Comparison of ENCODE assay signal across 11 mouse cellular contexts in the genomic region with DNA sequence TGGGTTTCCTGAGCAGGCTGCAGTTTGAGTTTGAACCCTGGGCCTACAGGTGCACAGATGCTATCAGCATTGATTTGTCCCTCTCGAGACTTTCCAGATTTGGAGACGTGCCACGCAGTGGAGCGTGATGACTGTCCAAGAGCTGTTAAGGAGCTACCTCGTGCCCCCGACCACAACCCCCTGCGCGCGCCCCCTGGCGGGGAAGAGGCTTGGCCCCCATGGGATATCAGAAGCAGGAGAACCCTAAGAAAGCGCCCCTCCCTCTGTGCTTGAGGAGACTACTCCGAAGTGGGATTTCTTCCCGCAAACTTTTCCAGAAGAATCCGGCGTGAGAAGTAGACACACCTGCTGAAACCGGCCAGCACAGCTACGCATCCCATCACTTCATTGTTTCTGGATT. TPM values are rescaled to one million over a fixed set of nuclear protein-coding genes. Genes with fewer than 3 reads are reported as not detected.
A peak's percentile ranks its signal among the peaks of the same experiment; 100 is the strongest.
DNase-seq lines count a peak whose midpoint lies in the region; ATAC-seq and TF ChIP-seq lines count a peak whose summit lies in the region.
"Had no signal": no experiment of that assay in that cellular context is flagged by ENCODE, and none has a peak within 500 bp of the region (broad histone marks: within the 10 kb centered on the region; RNA-seq: fewer than 3 reads in every experiment).

No protein-coding gene starts in this region.

- no peaks in the 10 kb centered on the region for H3K9me3 ChIP-seq in E14TG2a.4 (ENCODE audit: low read length)
- H3K9me3 ChIP-seq: embryonic facial prominence, embryonic 15.5 days had no signal

- peaks cover 28% of the 10 kb centered on the region for H3K4me1 ChIP-seq in E14TG2a.4 (replicated peaks; ENCODE audit: low read depth, low read length)
- H3K4me1 ChIP-seq: embryonic facial prominence, embryonic 15.5 days had no signal

- peaks cover 8% of the 10 kb centered on the region for H3K27me3 ChIP-seq in E14TG2a.4 (ENCODE audit: insufficient read depth, low read length)
- no peaks in the 10 kb centered on the region for H3K27me3 ChIP-seq in splenic B cell, adult 2 months (ENCODE audit: control insufficient read depth, insufficient read depth, low read length, poor library complexity, severe bottlenecking)
- H3K27me3 ChIP-seq: embryonic facial prominence, embryonic 15.5 days had no signal

- peak overlapping the region; percentile 32; the same call in 1 of the 2 replicates for H3K4me3 ChIP-seq in E14TG2a.4 (replicated peaks; ENCODE audit: low read length)
- H3K4me3 ChIP-seq: embryonic facial prominence, embryonic 15.5 days had no signal

- DNase-seq in kidney, postnatal 4 days = peak; percentile 41 to 45
- DNase-seq in kidney, adult 11 months = no peak
- DNase-seq in R1 (ENCODE audit: low read depth, low spot score) = peak; percentile 64
- peak; percentile 6 for DNase-seq in splenic B cell, adult 2 months (ENCODE audit: low read depth, low spot score)
- no peak for DNase-seq in right cerebral cortex, postnatal 25 days

- TF ChIP-seq CTCF in E14TG2a.4 (conservative IDR thresholded peaks at IDR 0.05; ENCODE audit: low read length) = peak; percentile 56

- no peak for ATAC-seq in inflammation-experienced regulatory T-cells, adult 6 months

- no peaks in the 10 kb centered on the region for H3K36me3 ChIP-seq in E14TG2a.4 (ENCODE audit: insufficient read depth, low read length)
- no peaks in the 10 kb centered on the region for H3K36me3 ChIP-seq in splenic B cell, adult 2 months (ENCODE audit: control insufficient read depth, insufficient read depth, low read length, poor library complexity, severe bottlenecking)
- H3K36me3 ChIP-seq: embryonic facial prominence, embryonic 15.5 days had no signal

RNA-seq across cellular contexts. Expression of a gene that starts 9.6 kb away (rescaled TPM):
- not detected for polyA plus RNA-seq in inflammation-experienced regulatory T-cells, adult 6 months (2017; shearing (Covaris generic))
- polyA plus RNA-seq: embryonic facial prominence, embryonic 15.5 days; frontal cortex, adult 2 months; hindbrain, embryonic 11.5 days; macrophage had no signal

RNA-seq across cellular contexts. Expression of a gene that starts 12.2 kb away (rescaled TPM):
- polyA plus RNA-seq in inflammation-experienced regulatory T-cells, adult 6 months (2017; shearing (Covaris generic)) = 10 to 100 TPM in 1 of 3 experiments, 1 to 10 TPM in 2; 5.6 to 12.7 (median 8.7) TPM

RNA-seq across cellular contexts. Expression of a gene that starts 23.3 kb away (rescaled TPM):
- not detected for polyA plus RNA-seq in inflammation-experienced regulatory T-cells, adult 6 months (2017; shearing (Covaris generic))

Comparison
In these comparisons a context has a peak if more than half of its experiments do, and no peak if none do; other contexts are left out.
1. DNase-seq: peak in kidney, postnatal 4 days (2 of 2), R1 (single experiment) and splenic B cell, adult 2 months (single experiment); none in kidney, adult 11 months (single experiment) and right cerebral cortex, postnatal 25 days (single experiment).